Mouse (Mus musculus): ENCODE measurements around the gene Slc5a5.

GRCm38 (mm10) chr8:70890656-70891055 is 1.9 kb downstream of the Slc5a5 start:
- TF ChIP-seq POLR2A (IDR thresholded peaks at IDR 0.05; ENCODE audit: insufficient read depth, low read depth, low read length), result no peak
- no peak for TF ChIP-seq CTCF (IDR thresholded peaks at IDR 0.05; ENCODE audit: insufficient read depth, low read depth, low read length)

Data from olfactory bulb, adult 2 months (tissue).